Mouse (Mus musculus) cortical plate, adult 2 months (tissue): Measurements from ENCODE around the gene Slc31a2.

Experiments used
- CTCF ChIP-seq: fragments of 200-500 bp; IDR thresholded peaks from 2 replicates; pipeline ENCODE4 v1.5.1; 2011; ENCODE audit warnings: mild to moderate bottlenecking, control low read depth, low read length; ENCODE audit not compliant: insufficient read depth; ENCODE audit errors: extremely low read depth
- POLR2A ChIP-seq: fragments of 200-500 bp; IDR thresholded peaks from 2 replicates; pipeline ENCODE4 v1.6.1; 2011; ENCODE audit warnings: mild to moderate bottlenecking, low read length, control low read depth; ENCODE audit not compliant: insufficient read depth; ENCODE audit errors: extremely low read depth

GRCm38 (mm10) chr4:62308406-62308805 lies 46.0 kb downstream of the Slc31a2 start:
- TF ChIP-seq POLR2A = no peak
- no peak for TF ChIP-seq CTCF
